Mouse (Mus musculus) kidney, postnatal 0 days (tissue): Measurements from ENCODE around the gene Crtac1. TPM values are rescaled to one million over a fixed set of nuclear protein-coding genes. Genes with fewer than 3 reads are reported as not detected.
A peak's percentile ranks its signal among the peaks of the same experiment; 100 is the strongest.

Source experiments
- ATAC-seq: fragments of 200-750 bp; cut with Nextera tagmentation; replicated peaks from 2 replicates; pipeline ENCODE4 v1.8.0; 2017; ENCODE audit warnings: low read depth, moderate number of reproducible peaks, moderate TSS enrichment, moderate library complexity; ENCODE audit not compliant: low FRiP score
- DNase-seq: peaks from one replicate; pipeline ENCODE4 v3.0.0-alpha.2; 2016; ENCODE audit warnings: low spot score
- H3K27ac ChIP-seq: fragments of 300-500 bp; sonication (generic); 2 replicates; pipeline ENCODE4 v1.5.1; 2014; ENCODE audit warnings: mild to moderate bottlenecking
- H3K27me3 ChIP-seq: fragments of 300-500 bp; sonication (generic); 2 replicates; pipeline ENCODE4 v1.6.1; 2014; ENCODE audit warnings: low read length, mixed read lengths; ENCODE audit not compliant: insufficient read depth
- H3K36me3 ChIP-seq: fragments of 300-500 bp; sonication (generic); 2 replicates; pipeline ENCODE4 v1.6.1; 2014; ENCODE audit warnings: low read length, mixed read lengths; ENCODE audit not compliant: insufficient read depth
- H3K4me1 ChIP-seq: fragments of 300-500 bp; sonication (generic); replicated peaks from 2 replicates; pipeline ENCODE4 v1.6.1; 2014; ENCODE audit warnings: antibody characterized with exemption, low read length, mixed read lengths; ENCODE audit not compliant: insufficient read depth
- H3K4me2 ChIP-seq: fragments of 300-500 bp; sonication (generic); 2 replicates; pipeline ENCODE4 v1.6.1; 2014; ENCODE audit warnings: mild to moderate bottlenecking, low read length, moderate library complexity, mixed read lengths
- H3K4me3 ChIP-seq: fragments of 300-500 bp; sonication (generic); replicated peaks from 2 replicates; pipeline ENCODE4 v1.5.1; 2014; ENCODE audit warnings: low read depth, low read length
- H3K9ac ChIP-seq: fragments of 300-500 bp; sonication (generic); 2 replicates; pipeline ENCODE4 v1.6.1; 2014; ENCODE audit warnings: low read depth, low read length
- H3K9me3 ChIP-seq: fragments of 300-500 bp; sonication (generic); replicated peaks from 2 replicates; pipeline ENCODE4 v1.6.1; 2016; ENCODE audit warnings: low read length, inconsistent platforms, mixed read lengths
- CTCF ChIP-seq: IDR thresholded peaks from 2 replicates; pipeline ENCODE4 v1.5.1; 2016; ENCODE audit warnings: antibody characterized with exemption, low read depth, mild to moderate bottlenecking, moderate library complexity
- WGBS: fragments of 180-500 bp; shearing (Covaris S2); extraction: QIAGEN DNeasy Blood & Tissue Kit; methylation state at CpG from one replicate; pipeline ENCODE4 v1.1.7; 2014; 5-methylcytosine and 5-hydroxymethylcytosine counted together
- polyA plus RNA-seq: library from polyadenylated mRNA; unstranded; fragments of >200 nt; fragmentation: Nextera tagmentation; extraction: Ambion mirVana; gene quantifications from 2 replicates; pipeline ENCODE4 v1.2.1, GENCODE M21; 2015

Crtac1 gene
- polyA plus RNA-seq, 1 experiment from 2014 or later, result 2.6 TPM

DNA sequence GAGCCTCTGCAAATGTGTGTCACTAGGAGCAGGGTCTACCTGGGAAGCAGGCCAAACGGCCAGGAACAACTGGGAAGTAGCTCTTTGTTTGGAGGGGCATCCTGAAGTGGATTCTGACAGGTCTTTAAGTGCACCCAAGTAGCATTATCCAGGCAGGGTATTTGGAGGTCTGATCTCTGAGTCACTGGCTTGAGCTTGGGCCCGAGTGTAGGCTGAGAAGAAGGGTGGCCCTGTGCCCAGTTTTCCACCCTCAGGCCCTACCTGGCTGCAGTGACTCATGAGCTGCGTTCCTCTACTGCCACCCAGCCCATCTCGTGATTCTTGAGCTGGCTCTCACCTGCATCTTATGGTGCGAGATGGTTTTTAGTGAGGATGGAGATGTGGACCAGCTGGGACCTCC is 173.0 kb downstream of the Crtac1 start:
- WGBS, result 59% methylated on average over 5 of the region's 5 CpGs
- Histone ChIP-seq H3K4me1 (0 out of 2 replicates have a peak, but pooled peaks cover 3% of the 10 kb centered on the region), H3K4me2 (no peak overlapping the region), H3K27me3 (peaks cover 5% of the 10 kb centered on the region; the same call in 1 of the 2 replicates), H3K9ac (no peak overlapping the region), H3K36me3 (no peaks in the 10 kb centered on the region), H3K4me3 (no peak overlapping the region), H3K9me3 (no peaks in the 10 kb centered on the region), H3K27ac (no peak overlapping the region)
- no peak for TF ChIP-seq CTCF
- DNase-seq, result no peak
- no peak for ATAC-seq

DNA sequence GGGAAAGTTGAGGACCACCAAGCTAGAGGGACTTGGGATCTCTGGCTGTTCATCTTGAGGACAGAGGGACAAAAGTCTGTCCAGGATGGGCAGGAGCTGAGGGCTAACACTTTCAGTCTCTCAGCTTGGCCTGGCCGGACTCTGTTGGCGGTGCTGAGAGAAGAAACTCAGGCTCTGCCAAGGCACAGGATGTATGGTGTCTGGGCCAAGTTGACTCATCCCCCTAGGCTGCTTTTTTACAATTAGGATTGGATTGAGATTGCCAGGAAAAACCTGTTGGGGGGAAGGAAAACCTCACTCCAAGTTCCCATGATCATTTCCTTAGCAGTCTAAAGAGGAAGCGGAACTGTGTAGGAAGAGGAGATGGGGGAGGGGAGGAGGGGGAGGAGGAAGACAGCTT is 173.6 kb downstream of the Crtac1 start:
- no peak for TF ChIP-seq CTCF
- Histone ChIP-seq H3K36me3 (no peaks in the 10 kb centered on the region), H3K4me2 (no peak overlapping the region), H3K9me3 (no peaks in the 10 kb centered on the region), H3K27ac (no peak overlapping the region), H3K27me3 (peaks cover 5% of the 10 kb centered on the region; the same call in 1 of the 2 replicates), H3K4me1 (0 out of 2 replicates have a peak, but pooled peaks cover 3% of the 10 kb centered on the region), H3K4me3 (no peak overlapping the region), H3K9ac (no peak overlapping the region)
- 69% methylated on average over 3 of the region's 3 CpGs for WGBS
- no peak for DNase-seq
- no peak for ATAC-seq

DNA sequence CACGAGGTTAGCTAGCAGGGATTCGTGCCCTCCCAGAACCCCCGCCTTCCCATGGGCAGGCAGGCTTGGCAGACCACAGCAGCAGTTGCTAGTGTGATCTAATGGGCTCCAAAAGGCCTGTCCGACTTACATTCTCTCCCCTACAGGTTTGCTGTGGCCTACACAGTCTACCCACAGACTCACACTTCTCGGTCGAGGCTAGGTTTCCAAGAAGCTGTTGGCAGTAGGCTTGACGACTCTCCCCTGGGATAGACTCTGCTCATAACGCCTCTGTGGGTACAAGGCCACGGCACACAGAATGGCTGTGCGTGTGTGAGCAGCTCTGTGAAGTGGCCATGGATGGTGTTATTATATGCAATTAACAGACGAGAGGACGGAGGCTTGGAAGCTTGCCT is 174.3 kb downstream of the Crtac1 start:
- Histone ChIP-seq H3K4me1 (0 out of 2 replicates have a peak, but pooled peaks cover 3% of the 10 kb centered on the region), H3K36me3 (no peaks in the 10 kb centered on the region), H3K27ac (no peak overlapping the region), H3K9me3 (no peaks in the 10 kb centered on the region), H3K9ac (no peak overlapping the region), H3K27me3 (peaks cover 5% of the 10 kb centered on the region; the same call in 1 of the 2 replicates), H3K4me2 (no peak overlapping the region), H3K4me3 (no peak overlapping the region)
- no peak for DNase-seq
- TF ChIP-seq CTCF, result no peak
- 85% methylated on average over 12 of the region's 12 CpGs for WGBS
- no peak for ATAC-seq

DNA sequence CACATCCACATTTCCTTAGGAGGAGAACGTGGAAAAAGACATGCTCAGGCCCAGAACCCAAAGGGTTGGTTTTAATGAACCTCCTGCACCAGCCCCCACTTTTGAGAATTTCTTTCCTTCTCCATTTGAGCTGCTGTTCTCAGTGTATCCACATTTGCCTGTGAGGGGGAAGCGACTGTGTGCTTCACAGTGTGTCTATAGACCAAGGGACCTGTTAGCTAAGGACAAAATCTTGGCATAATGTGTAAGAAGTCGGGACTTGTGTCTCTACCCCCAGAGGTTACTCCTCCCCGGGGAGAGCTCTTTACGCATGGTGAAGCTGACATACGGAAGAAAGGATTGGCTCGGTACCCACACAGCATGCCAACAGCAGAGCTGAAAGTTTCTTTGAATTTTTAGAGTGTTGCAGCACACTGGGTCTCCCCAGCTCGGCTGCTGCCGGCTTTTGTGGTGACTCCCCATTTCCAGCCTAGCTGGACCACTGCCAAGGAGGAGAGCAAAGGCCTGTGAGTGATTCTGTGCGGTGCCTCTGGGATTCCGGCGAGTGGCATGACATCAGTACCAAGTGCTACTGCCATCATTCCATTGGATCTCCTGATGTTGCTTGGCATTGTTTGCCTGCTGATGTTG is 174.9 kb downstream of the Crtac1 start:
- H3K4me3 ChIP-seq, result no peak overlapping the region
- 84% methylated on average over 12 of the region's 12 CpGs for whole genome bisulfite sequencing
- TF ChIP-seq CTCF, result no peak
- no peak for DNase-seq
- H3K4me2 ChIP-seq, result no peak overlapping the region
- H3K9me3 ChIP-seq, result no peaks in the 10 kb centered on the region
- H3K36me3 ChIP-seq, result no peaks in the 10 kb centered on the region
- H3K4me1 ChIP-seq, result 0 out of 2 replicates have a peak, but pooled peaks cover 3% of the 10 kb centered on the region
- no peak for ATAC-seq
- H3K27me3 ChIP-seq, result peaks cover 5% of the 10 kb centered on the region; the same call in 1 of the 2 replicates
- no peak overlapping the region for H3K27ac ChIP-seq
- no peak overlapping the region for H3K9ac ChIP-seq

DNA sequence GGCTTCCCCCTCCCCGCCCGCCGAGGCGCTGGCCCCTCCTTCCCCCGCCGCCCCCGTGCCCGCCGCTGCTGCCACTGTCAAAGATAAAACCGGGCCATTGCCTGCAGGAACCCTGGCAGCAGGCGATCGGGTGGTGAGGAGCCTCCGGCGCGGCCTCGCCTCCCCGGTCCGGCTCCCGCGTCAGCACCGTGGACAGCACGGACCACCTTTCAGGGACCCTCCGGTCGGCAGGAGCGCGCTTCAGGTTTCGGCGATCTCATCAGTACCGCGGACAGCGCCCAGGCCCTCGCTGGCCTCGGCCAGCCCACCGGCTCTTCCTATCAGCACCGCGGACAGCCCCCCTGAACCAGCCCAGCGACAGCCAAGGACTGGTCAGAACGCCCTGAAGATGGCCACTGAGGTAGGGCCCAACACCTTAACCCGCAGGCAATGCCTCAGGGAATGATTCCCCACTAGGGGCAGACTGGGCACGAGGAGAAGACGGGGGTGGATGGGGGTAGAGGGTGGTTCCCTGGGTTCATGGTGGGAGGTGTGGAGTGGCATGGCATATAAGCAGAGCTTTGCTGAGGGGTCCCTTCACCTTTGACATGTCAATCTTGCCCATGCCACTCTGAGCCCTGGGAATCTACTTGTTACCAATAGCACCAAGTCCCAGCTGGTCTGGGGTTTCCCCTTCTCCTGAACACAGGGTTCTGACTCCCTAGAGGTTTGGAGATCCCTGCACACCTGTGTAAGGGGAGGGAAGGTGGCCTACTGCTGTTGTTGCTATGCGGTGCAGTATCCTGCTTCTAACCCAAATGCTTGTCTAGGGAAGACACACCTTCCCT is 175.6 kb downstream of the Crtac1 start:
- H3K36me3 ChIP-seq, result no peaks in the 10 kb centered on the region
- ATAC-seq (peak; percentile 93), DNase-seq (peak; percentile 96)
- H3K27me3 ChIP-seq, result peaks cover 5% of the 10 kb centered on the region; the same call in 1 of the 2 replicates
- 0 out of 2 replicates have a peak overlapping the region, but pooled peaks have one; percentile 8 for H3K4me3 ChIP-seq
- TF ChIP-seq CTCF, result peak; percentile 49
- peak overlapping the region; percentile 45 for H3K4me2 ChIP-seq
- no peak overlapping the region for H3K9ac ChIP-seq
- H3K4me1 ChIP-seq, result 0 out of 2 replicates have a peak, but pooled peaks cover 3% of the 10 kb centered on the region
- H3K27ac ChIP-seq, result no peak overlapping the region
- WGBS, result 3% methylated on average over 33 of the region's 42 CpGs
- no peaks in the 10 kb centered on the region for H3K9me3 ChIP-seq

DNA sequence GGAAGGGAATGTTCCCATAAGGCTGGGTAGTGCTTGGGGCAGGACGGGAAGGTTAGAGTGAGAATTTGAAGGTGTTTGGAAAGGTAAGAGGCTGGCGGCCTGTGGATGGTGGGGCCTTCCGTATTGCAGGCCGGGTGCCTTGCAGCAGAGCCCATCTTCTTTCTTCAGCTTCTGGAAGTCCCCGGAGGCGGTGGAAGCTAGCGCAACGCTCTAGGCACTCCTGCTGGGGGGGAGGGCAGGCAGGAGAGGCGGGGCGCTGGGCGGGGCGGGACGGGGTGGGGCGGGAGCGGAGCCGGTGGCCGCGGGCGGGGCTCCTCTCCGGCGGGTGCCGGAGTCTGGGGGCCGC is 176.2 kb downstream of the Crtac1 start:
- H3K9ac ChIP-seq, result no peak overlapping the region
- peak overlapping the region; percentile 45 for H3K4me2 ChIP-seq
- H3K27me3 ChIP-seq, result peaks cover 5% of the 10 kb centered on the region; the same call in 1 of the 2 replicates
- ATAC-seq (no peak; the same call in none of the 2 replicates), DNase-seq (no peak)
- H3K9me3 ChIP-seq, result no peaks in the 10 kb centered on the region
- no peak for TF ChIP-seq CTCF
- H3K36me3 ChIP-seq, result no peaks in the 10 kb centered on the region
- H3K4me1 ChIP-seq, result 0 out of 2 replicates have a peak, but pooled peaks cover 3% of the 10 kb centered on the region
- 0 out of 2 replicates have a peak overlapping the region, but pooled peaks have one; percentile 8 for H3K4me3 ChIP-seq
- no peak overlapping the region for H3K27ac ChIP-seq
- 0% methylated on average over 10 of the region's 23 CpGs for WGBS
